Mouse (Mus musculus): ENCODE data around the gene Bpifa5.

DNA sequence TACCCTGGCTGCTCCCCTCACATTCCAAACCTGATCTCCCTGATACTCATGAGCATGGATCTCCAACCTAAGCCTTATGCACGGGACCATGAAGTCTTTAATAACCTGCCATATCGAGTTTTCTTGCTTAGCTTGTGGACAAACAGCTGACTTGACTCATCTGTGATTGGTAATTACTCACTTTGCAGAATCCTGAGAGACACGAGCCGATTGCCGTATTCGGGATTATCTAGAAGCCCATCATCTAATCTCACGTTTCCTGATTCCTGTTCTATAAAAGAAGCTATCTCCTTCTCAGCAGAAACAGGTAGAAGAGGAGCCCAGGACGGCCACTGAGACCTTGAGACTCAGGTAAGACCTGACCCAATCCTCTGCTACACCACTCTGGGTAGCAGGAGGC lies at the start of gene Bpifa5:
- TF ChIP-seq CTCF (IDR thresholded peaks at IDR 0.05; ENCODE audit: control insufficient read depth, insufficient read depth, insufficient replicate concordance, low read depth, low read length) (no peak), POLR2A (IDR thresholded peaks at IDR 0.05; ENCODE audit: control insufficient read depth, low read depth, low read length) (no peak)

Measured in testis, adult 2 months (tissue).